Mouse (Mus musculus) embryo, embryonic 9.5 days (tissue): ENCODE results near the gene Gtdc1.

Experiments used
- DNase-seq: peaks from one replicate; pipeline ENCODE4 v3.0.0-alpha.2; 2017; ENCODE audit errors: extremely low spot score

Gene Gtdc1

DNA sequence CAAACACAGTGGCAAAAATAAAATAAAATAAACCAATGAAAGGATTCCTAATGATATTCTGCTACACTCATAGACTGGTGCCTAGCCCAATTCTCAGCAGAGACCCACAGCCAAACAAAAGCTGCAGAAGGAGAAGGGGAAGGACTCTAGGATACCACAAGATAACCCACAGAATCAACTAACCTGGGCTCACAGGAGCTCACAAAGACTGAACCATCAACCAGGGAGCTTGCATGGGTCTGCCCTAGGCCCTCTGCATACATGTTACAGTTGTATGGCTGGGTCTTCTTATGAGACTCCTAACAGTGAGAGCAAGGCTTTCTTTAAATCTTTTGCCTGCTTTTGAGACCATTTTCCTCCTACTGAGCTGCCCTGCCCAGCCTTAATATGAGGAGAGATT is 2.8 kb downstream of the Gtdc1 start:
- DNase-seq = no peak

DNA sequence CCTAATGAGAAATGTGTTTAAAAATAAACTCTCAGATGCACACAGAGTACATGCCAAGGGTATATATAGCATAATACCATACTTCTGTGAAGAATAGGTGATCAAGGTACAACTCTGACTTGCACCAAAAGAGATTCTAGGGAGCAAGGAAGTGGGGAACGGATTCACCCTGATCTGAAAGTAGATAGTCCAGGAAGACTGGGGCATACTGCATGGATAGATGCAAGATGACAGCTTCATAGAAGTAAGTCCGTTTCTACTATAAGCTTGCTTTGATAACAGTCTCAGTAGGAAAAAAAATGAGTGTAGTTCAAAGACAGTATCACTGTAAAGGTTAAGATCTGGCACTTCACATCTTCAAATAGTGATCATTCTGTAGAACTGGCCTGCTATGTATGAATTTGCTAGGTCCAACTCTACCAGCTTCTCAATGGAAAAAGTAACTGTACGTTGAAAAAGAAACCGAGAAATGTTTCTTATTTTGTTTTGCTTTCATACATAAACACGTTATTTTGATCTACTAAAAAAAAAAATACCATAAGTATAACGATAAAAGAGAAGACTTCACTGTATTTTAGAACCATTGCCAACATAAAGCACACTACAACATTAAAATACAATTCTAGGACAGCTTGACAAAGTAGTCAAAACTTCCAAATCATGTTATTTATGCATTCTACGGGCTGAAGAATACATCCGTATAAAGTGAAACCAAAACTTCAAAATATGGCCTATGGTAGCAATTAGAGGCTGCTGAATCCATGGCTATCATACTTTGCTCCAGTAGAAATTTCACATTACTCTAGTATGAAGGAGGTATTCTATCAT is 4.2 kb downstream of the Gtdc1 start:
- DNase-seq = no peak

DNA sequence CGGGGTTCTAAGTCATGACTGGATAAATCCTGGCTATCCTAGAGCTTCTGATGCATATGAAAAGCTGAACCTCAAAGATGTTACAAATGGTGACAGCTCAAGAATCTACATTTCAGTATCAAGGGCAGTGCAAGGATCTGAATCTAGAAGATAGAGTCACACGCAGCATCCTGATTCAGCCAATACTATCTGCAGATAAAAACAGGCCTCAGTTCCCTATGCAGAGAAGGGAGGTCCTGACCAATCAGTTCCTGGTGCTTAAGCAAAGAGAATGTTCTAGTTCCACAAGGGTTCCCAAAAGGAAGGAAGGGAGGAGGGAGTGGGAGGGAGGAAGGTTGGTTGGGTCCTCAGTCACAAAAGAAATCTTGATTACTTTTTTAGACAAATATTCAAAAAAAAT is 5.0 kb downstream of the Gtdc1 start:
- DNase-seq = no peak

DNA sequence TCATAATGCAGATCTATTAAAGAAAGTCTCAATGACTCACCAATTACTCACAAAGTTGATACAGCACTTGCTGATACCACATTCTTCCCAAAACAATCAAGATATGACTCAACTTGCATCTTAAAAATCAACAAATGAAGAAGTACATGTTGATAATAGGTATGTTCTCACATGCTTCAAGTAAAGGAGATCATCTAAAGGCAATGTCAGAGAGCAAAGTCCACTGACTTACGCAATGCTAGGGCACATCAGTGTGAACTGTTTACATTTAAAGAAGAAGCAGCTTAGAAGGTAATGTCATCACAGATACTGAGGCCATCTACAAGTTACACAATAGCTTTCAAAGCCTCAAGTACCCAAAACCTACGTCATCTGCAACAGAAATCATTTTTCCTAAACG is 7.0 kb downstream of the Gtdc1 start:
- no peak for DNase-seq

DNA sequence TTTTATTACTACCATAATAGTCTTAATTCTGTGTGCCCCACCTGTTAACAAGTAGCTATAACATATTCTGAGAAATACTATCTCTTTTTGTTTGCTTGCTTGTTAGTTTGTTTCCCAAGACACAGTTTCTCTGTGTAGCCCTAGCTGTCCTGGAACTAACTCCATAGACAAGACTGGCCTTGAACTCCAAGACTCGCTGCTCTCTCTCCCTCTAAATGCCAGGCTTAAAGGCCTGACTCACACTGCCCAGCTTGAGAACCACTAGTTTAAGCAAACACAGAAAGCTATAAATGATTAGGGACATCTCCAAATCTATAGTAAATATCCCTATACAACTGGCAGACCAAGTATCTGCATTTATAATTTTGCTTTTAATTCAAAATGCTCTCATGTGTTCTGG is 8.1 kb downstream of the Gtdc1 start:
- no peak for DNase-seq

- DNase-seq = no peak
These were observed 8.7 kb downstream of the Gtdc1 start for GRCm38 (mm10) chr2:44918737-44919136.

- DNase-seq = no peak
These were observed 11.2 kb downstream of the Gtdc1 start for GRCm38 (mm10) chr2:44916286-44916685.

DNA sequence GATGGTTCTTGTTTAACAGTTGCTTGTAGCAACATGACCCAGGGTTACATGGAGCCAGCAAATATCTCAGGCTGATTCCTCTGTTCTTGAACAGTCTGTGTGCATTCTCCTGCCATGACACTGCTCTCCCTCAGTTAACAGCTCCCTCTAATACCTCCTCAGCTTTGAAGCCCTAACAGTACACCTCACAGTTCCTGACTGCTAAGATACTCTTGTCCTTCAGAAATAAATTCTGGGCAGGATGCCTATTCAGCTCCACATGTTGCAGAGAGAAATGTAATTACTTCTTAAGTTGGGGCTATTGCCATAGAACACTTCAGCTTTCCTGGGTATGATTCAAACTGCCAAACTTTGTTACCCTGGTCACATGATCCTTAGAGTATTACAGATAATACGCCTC is 29.7 kb downstream of the Gtdc1 start:
- DNase-seq = no peak

DNA sequence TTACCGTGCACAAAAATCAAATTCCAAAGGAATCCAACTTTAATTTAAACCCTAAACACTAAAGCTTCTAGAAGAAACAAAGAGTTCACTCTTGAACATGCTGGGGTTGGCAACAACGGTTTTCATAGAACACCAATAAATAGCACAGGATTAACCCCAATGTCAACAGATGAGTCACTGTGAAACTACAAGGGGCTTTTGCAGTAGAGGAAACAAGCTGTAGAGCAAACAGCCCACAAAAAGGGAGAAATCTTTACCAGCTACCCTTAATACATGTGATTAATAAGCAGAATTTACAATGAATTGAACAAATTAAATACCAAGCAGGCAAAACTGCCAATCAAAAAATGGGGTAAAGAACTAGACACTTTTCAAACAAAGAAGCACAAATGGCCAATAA is 53.7 kb downstream of the Gtdc1 start:
- DNase-seq = no peak

DNA sequence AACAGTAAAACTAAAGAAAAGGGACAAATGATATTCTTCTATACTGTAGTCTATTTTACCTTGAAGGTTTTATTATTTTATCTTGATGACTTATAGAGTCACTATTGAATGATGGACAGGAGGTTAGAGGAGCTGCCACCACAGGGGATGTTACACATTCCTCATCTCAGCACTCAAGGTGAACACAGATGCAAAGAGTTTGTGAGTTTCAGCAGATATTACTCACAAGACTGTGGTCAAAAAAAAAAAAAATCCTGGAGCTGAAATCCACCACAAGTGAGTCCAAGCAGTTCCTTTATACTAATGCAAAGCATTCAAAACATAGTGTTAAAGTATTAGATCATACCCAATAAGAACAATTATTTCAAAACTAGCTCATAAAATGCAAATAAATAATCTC is 62.7 kb downstream of the Gtdc1 start:
- DNase-seq = no peak

GRCm38 (mm10) chr2:44854475-44854874 is 73.0 kb downstream of the Gtdc1 start:
- no peak for DNase-seq

DNA sequence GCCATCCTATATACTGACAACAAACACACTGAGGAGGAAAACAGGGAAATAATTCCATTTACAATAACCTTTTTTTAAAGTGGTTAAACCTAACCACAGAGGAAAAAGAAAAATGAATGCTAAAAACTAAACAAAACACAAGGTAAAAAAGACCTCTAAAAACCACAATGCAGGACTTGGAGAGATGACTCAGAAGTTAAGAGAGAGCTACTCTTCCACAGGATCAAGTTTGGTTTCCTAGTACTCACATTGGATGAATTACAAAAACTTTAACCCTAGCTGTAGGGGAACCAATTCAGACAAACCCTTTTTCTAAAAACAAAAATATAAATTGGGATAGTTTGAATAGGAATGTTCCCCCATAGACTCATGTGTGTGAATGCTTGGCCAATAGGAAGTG is 77.8 kb downstream of the Gtdc1 start:
- DNase-seq = no peak

DNA sequence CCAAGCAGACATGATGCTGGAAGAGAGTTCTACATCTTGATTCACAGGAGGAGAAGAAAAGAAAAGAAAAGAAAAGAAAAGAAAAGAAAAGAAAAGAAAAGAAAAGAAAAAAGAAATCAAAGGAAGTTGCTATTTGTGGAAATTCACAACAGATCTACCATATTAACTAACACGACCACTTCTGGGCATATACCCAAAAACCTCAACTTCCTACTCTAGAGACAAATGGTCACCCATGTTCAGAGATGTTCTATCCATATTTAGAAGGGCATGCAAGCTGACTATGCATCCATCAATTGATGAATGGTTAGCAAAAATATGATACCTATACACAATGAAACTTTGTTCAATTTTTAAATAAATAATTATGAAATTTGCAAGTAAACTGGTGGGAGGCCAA is 79.3 kb downstream of the Gtdc1 start:
- no peak for DNase-seq

- DNase-seq = no peak
These were observed 82.0 kb downstream of the Gtdc1 start for GRCm38 (mm10) chr2:44845424-44845823.

DNA sequence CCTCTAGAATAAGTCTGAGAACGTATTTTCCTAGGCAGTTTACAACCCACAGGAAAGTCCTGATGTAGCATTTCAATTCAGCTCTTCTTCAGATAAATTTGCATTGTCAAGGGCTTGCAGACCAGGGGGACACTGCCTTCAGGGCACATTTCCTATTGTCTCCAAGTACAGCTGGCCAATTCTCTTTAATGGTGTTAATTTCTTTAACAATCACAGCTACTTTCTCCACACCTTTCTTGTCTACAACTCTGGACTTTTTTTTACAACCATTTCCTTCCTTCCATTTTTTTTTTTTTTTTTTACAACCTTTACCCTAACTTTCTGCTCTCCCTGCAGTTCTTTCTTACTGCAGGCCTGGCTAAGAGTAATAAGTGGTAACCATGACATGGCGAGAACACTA is 97.7 kb downstream of the Gtdc1 start:
- DNase-seq = no peak

DNA sequence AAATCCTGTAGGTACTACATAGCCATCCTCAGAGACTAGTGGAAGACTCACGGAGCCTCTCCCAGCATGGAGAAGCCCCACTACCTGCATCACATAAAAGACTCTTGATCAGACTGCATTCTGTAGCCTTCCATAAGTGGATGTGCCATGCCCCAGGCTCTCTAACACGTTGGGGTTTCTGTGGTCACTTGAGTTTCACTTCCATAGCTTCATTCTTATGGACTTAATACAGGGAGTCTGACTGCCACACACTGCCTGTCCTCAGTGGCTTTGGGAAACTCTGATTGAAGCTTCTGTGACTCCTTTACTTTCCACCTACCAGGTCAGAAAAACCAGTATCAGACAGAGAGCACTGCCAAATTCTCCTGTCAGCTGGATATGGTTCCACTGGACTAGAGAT is 98.1 kb downstream of the Gtdc1 start:
- no peak for DNase-seq

- DNase-seq = no peak
These were observed 100.8 kb downstream of the Gtdc1 start for GRCm38 (mm10) chr2:44826609-44827008.

DNA sequence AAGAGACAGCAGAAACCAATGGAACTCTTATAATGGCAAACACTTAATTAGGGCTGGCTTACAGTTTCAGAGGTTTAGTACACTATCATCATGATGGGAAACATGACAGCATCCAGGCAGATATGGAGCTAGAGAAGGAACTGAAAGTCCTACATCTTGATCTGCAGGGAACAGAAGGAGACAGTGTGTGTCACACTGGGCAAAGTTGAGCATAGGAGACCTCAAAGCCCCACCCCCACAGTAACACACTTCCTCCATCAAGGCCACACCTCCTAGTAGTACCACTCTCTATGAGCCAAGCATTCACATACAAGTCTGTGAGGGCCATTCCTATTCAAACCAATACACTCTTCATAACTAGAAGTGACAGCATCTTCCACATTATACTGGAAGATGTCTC is 109.7 kb downstream of the Gtdc1 start:
- no peak for DNase-seq

DNA sequence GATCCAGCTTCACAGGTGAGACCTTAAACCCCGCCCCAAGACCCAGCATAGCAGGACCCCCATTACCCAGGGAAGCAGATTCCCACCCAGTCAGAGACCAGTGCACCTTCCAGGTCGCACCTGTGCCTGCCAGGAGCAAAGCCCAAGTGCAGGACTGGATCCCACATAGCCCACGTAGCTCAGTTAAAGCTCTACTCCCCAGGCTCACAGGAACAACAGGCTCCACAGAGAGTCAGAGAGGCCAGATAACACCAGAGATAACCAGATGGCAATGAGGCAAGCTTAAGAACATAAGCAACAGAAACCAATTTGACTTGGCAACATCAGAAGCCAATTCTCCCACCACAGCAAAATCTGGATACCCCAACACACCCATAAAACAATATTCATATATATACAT is 113.7 kb downstream of the Gtdc1 start:
- DNase-seq = no peak

DNA sequence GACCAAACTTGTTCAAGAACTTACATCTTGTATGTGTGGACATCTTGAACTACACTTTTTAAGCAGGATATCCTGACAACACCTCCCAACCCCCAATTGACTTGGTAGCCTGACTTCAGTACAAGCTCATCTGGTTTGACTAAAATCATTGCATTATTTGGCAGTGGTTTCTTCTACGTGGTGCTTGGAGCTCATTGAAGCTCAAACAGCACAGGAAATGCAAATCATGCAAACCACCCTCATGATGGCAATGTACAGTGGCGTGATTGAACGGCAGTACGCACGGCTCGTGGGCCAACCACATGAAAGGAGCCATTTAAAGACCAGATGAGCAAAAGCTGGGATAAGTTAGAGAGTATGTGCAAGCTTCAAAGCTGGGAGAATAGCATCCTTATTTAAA is 123.0 kb downstream of the Gtdc1 start:
- no peak for DNase-seq

- no peak for DNase-seq
These were observed 126.1 kb downstream of the Gtdc1 start for GRCm38 (mm10) chr2:44801361-44801760.

DNA sequence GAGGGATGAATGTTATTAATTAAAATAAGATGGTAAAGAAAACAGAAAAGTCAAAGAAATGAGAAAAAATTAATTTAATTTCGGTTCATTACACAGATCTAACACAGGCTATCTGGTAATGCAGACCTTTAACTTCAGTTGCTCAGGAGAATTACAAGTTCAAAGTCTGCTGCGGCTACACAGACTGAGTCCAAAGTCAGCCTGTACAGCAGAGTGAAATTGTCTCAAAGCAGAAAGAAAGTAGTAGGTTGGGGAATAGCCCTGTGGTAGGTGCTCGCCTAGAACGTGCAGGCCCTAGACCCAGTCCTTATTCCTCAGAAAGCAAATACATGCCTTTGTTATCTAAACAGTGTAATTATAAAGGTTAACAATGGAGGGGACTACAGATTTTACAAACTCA is 135.6 kb downstream of the Gtdc1 start:
- no peak for DNase-seq

- no peak for DNase-seq
These were observed 136.3 kb downstream of the Gtdc1 start for GRCm38 (mm10) chr2:44791134-44791533.

GRCm38 (mm10) chr2:44782746-44783145 is 144.7 kb downstream of the Gtdc1 start:
- no peak for DNase-seq
